Mouse (Mus musculus) hindbrain, embryonic 16.5 days (tissue): ENCODE data around the gene Shc1. TPM values are rescaled to one million over a fixed set of nuclear protein-coding genes. Genes with fewer than 3 reads are reported as not detected.

Experiments used
- ATAC-seq: fragments of 200-750 bp; cut with Nextera tagmentation; 2 replicates; pipeline ENCODE4 v1.8.0; 2017; ENCODE audit warnings: moderate TSS enrichment, moderate library complexity
- H3K27ac ChIP-seq: fragments of 300-500 bp; sonication (generic); 2 replicates; pipeline ENCODE4 v1.5.1; 2014; ENCODE audit warnings: low read depth, mild to moderate bottlenecking, control low read depth, low read length, moderate library complexity
- H3K27me3 ChIP-seq: fragments of 300-500 bp; sonication (generic); replicated peaks from 2 replicates; pipeline ENCODE4 v1.6.1; 2014; ENCODE audit warnings: low read length; ENCODE audit not compliant: control insufficient read depth, insufficient read depth
- H3K36me3 ChIP-seq: fragments of 300-500 bp; sonication (generic); 2 replicates; pipeline ENCODE4 v1.6.1; 2014; ENCODE audit warnings: mild to moderate bottlenecking, low read length, moderate library complexity, mixed read lengths; ENCODE audit not compliant: control insufficient read depth, insufficient read depth
- H3K4me1 ChIP-seq: fragments of 300-500 bp; sonication (generic); 2 replicates; pipeline ENCODE4 v1.6.1; 2014; ENCODE audit warnings: low read depth, low read length; ENCODE audit not compliant: control insufficient read depth, insufficient read depth
- H3K4me2 ChIP-seq: fragments of 300-500 bp; sonication (generic); 2 replicates; pipeline ENCODE4 v1.6.1; 2014; ENCODE audit warnings: mild to moderate bottlenecking, low read length, control low read depth, moderate library complexity
- H3K4me3 ChIP-seq: fragments of 300-500 bp; sonication (generic); 2 replicates; pipeline ENCODE4 v1.5.1; 2014; ENCODE audit warnings: mild to moderate bottlenecking, low read length, control low read depth, moderate library complexity
- H3K9ac ChIP-seq: fragments of 300-500 bp; sonication (generic); 2 replicates; pipeline ENCODE4 v1.6.1; 2014; ENCODE audit warnings: low read depth, mild to moderate bottlenecking, control low read depth, low read length, moderate library complexity
- H3K9me3 ChIP-seq: fragments of 300-500 bp; sonication (generic); 2 replicates; pipeline ENCODE4 v1.6.1; 2014; ENCODE audit warnings: mild to moderate bottlenecking, low read length, moderate library complexity; ENCODE audit not compliant: control insufficient read depth
- WGBS: fragments of 180-500 bp; shearing (Covaris S2); extraction: QIAGEN DNeasy Blood & Tissue Kit; methylation state at CpG from one replicate; pipeline ENCODE4 v1.1.7; 2014; 5-methylcytosine and 5-hydroxymethylcytosine counted together
- polyA plus RNA-seq: library from polyadenylated mRNA; unstranded; fragments of >200 nt; fragmentation: Nextera tagmentation; extraction: Ambion mirVana; gene quantifications from 2 replicates; pipeline ENCODE4 v1.2.1, GENCODE M21; 2015

The Shc1 gene
- polyA plus RNA-seq, 1 experiment from 2014 or later = 16.9 TPM

DNA sequence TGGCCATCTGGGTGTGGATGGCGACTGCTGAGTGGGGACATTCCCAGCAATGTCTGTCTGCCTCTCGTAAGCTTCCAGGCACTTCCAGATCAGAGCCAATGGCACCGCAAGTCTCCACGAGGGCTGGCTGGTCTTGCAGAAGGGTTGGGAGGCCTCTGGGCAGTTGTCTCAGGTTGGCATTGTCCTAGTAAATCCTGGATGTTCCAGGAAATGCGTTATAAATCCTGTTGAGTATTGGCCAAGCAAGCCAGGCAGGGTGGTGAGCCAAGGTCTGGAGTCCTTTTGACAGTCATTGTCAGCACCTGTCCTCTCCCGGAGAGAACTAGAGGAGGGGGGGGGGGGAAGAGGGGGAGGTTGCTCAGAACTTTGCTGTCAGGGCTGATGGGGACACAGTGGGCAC lies 60.8 kb downstream of the Shc1 start:
- no peaks in the 10 kb centered on the region for H3K27me3 ChIP-seq
- H3K36me3 ChIP-seq = no peaks in the 10 kb centered on the region
- H3K4me3 ChIP-seq = no peak overlapping the region
- H3K4me1 ChIP-seq = no peaks in the 10 kb centered on the region
- H3K9me3 ChIP-seq = no peaks in the 10 kb centered on the region
- no peak overlapping the region for H3K9ac ChIP-seq
- no peak overlapping the region for H3K27ac ChIP-seq
- no peak overlapping the region for H3K4me2 ChIP-seq
- WGBS = 79% methylated on average over 6 of the region's 6 CpGs
- no peak for ATAC-seq

Other genes with a start within 250 kb of the Shc1 start
- 166 and 172 TPM in 2 replicates for gene Scamp3, start 241.0 kb upstream of the Shc1 start, polyA plus RNA-seq
- gene Fam189b, start 235.3 kb upstream of the Shc1 start, polyA plus RNA-seq = 35.4 and 40.8 TPM in 2 replicates
- gene Gba, start 215.5 kb upstream of the Shc1 start, polyA plus RNA-seq = 51.8 and 54.0 TPM in 2 replicates
- gene Thbs3, start 203.3 kb upstream of the Shc1 start, polyA plus RNA-seq = 47.5 and 53.0 TPM in 2 replicates
- 163 and 166 TPM in 2 replicates for gene Mtx1, start 191.4 kb upstream of the Shc1 start, polyA plus RNA-seq
- gene Muc1, start 189.4 kb upstream of the Shc1 start, polyA plus RNA-seq = 0.59 and 0.90 TPM in 2 replicates
- 205 and 227 TPM in 2 replicates for gene Krtcap2, start 172.5 kb upstream of the Shc1 start, polyA plus RNA-seq
- 78.7 and 87.1 TPM in 2 replicates for gene Trim46, start 172.1 kb upstream of the Shc1 start, polyA plus RNA-seq
- 64.3 and 79.8 TPM in 2 replicates for gene Dpm3, start 159.1 kb upstream of the Shc1 start, polyA plus RNA-seq
- gene Slc50a1, start 147.9 kb upstream of the Shc1 start, polyA plus RNA-seq = 39.4 and 43.9 TPM in 2 replicates
- 8.4 and 9.9 TPM in 2 replicates for gene Efna1, start 137.3 kb upstream of the Shc1 start, polyA plus RNA-seq
- 77.9 and 78.0 TPM in 2 replicates for gene Efna3, start 95.5 kb upstream of the Shc1 start, polyA plus RNA-seq
- gene Efna4, start 80.4 kb upstream of the Shc1 start, polyA plus RNA-seq = 3.9 and 5.0 TPM in 2 replicates
- gene Adam15, start 68.4 kb upstream of the Shc1 start, polyA plus RNA-seq = 74.6 and 84.1 TPM in 2 replicates
- 0.10 and 0.11 TPM in 2 replicates for gene Dcst2, start 56.5 kb upstream of the Shc1 start, polyA plus RNA-seq
- 0.66 and 1.1 TPM in 2 replicates for gene Dcst1, start 53.2 kb upstream of the Shc1 start, polyA plus RNA-seq
- gene Zbtb7b, start 23.7 kb upstream of the Shc1 start, polyA plus RNA-seq = 0.79 and 0.88 TPM in 2 replicates
- gene Lenep, start 15.7 kb upstream of the Shc1 start, polyA plus RNA-seq = 0.60 TPM in 1 of 2 replicates, not detected in the other
- 34.7 and 36.6 TPM in 2 replicates for gene Flad1, start 6.6 kb upstream of the Shc1 start, polyA plus RNA-seq
- gene Cks1b, start 60 bp upstream of the Shc1 start, polyA plus RNA-seq = 87.9 and 91.5 TPM in 2 replicates
- gene Pygo2, start 11.8 kb downstream of the Shc1 start, polyA plus RNA-seq = 34.1 and 45.6 TPM in 2 replicates
- gene Pbxip1, start 18.3 kb downstream of the Shc1 start, polyA plus RNA-seq = 25.0 and 26.4 TPM in 2 replicates
- 137 and 156 TPM in 2 replicates for gene Pmvk, start 36.1 kb downstream of the Shc1 start, polyA plus RNA-seq
- 9.0 and 10.4 TPM in 2 replicates for gene Kcnn3, start 101.7 kb downstream of the Shc1 start, polyA plus RNA-seq